Mouse (Mus musculus) CD4-positive, CD25-positive, alpha-beta regulatory T cell, adult 9 weeks (primary cell): ENCODE measurements around the gene BC048403. TPM values are rescaled to one million over a fixed set of nuclear protein-coding genes. Genes with fewer than 3 reads are reported as not detected.

ENCODE experiments used
- polyA plus RNA-seq: library from polyadenylated mRNA; unstranded; fragments of 100-300 nt; shearing (Covaris generic); gene quantifications from one replicate; pipeline ENCODE4 v1.2.1, GENCODE M21; 2017

The BC048403 gene
- 4.2 TPM for polyA plus RNA-seq

GRCm38 (mm10) chr10:121739548-121740505 is at the start of gene BC048403:
Gene BC048403 (plus strand): TSS chr10:121739937.

Other genes with a start within 250 kb of the BC048403 start
- 111 TPM for gene Tbk1, start 153.2 kb upstream of the BC048403 start, polyA plus RNA-seq
- gene Xpot, start 113.6 kb upstream of the BC048403 start, polyA plus RNA-seq, result 15.3 TPM
- 0.32 TPM for gene D930020B18Rik, start 98.3 kb upstream of the BC048403 start, polyA plus RNA-seq